Mouse (Mus musculus) cerebellum, postnatal 25 days (tissue): ENCODE measurements around the gene Asic2.
"Not testable (repeated sequence)": the region's sequence is repeated elsewhere in the genome, so short reads cannot be mapped to it uniquely, and the experiment has no call there.

Experiments
- DNase-seq, 2 experiments: peaks; one replicate each; pipeline ENCODE4 v3.0.0; 2021; ENCODE audit warnings: mixed read lengths in 2 of 2

The Asic2 gene

DNA sequence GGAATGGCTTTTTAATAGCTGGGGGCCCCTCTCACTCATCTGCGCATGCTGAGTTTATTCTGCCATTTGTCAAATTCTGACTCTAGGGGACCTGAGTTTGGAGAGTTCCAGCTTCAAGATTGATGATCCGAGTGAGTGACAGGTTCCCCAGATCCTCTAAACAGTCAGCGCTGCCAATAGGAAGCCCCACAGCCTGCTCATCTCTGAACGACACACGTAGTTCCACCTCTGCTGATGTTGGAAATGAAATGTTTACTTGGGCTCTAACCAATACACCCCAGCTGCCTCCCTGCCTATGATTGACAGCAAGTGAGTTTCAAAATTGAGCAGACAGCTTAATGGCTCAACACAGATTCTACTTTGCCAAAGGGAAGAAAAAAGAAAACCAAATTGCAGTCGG lies 685.1 kb downstream of the Asic2 start:
- no peak for DNase-seq

- no peak for DNase-seq
Measured at GRCm38 (mm10) chr11:81280070-81280469, 688.2 kb downstream of the Asic2 start.

GRCm38 (mm10) chr11:81277406-81277805 lies 690.9 kb downstream of the Asic2 start:
- DNase-seq = no peak

- DNase-seq = no peak
Measured at GRCm38 (mm10) chr11:81272677-81273418, 695.4 kb downstream of the Asic2 start.

DNA sequence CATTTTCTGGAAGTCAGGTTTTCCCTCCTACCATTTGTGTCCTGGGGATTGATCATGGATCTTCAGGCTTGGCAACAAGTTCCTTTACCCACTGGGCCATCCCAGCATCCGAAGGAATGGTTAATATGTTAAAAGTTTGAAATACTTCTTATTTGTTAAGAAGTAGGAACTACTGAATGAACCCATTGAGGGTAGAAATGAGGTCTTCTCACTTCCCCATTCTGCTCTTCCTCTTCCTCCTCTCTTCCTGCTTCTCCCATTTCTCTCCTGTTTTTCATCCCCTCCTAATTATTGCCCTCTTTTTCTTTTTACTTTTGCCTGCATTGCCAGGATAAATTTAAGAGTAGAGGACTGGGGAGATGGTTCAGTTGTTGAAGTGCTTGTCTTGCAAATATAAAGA lies 696.8 kb downstream of the Asic2 start:
- DNase-seq = no peak

DNA sequence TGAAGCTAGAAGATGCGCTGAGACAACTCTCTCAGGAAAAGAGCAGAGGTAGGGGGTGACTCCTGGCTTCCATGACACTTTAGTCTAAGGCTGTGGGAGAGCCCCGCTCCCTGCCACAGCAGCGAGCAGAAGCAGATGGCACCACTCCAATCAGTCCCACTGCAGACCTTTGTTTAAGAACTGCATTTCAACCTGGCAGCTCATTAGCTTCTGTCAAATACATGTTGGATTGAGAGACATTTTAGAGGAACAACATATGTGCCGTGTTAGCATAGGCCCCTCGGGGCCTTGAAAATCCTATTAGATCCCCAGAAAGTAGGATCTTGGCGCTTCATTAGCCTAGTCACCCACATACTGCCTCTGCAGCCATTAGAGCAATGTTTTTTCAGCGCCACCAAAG lies 697.7 kb downstream of the Asic2 start:
- no peak for DNase-seq

DNA sequence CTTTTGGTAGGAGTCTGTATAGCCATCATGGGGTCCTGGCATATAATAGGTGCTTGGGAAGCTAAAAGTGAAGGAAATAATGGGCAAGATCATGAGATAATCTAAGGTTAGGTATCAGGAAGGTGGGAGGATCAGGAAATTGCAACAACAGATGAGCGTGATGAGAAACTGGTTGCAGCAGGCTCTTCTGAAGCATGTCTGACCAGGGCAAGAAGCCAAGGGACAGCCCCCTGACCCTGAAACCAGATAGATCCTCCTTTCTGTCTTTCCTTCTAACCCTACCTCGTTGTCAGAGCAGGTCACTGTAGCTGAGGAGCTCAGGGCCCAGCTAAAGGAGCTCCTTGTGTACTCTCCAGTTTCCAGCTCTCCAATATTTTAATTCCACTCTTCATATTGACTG lies 704.5 kb downstream of the Asic2 start:
- no peak for DNase-seq

- no peak for DNase-seq
Measured at GRCm38 (mm10) chr11:81263193-81263592, 705.1 kb downstream of the Asic2 start.

DNA sequence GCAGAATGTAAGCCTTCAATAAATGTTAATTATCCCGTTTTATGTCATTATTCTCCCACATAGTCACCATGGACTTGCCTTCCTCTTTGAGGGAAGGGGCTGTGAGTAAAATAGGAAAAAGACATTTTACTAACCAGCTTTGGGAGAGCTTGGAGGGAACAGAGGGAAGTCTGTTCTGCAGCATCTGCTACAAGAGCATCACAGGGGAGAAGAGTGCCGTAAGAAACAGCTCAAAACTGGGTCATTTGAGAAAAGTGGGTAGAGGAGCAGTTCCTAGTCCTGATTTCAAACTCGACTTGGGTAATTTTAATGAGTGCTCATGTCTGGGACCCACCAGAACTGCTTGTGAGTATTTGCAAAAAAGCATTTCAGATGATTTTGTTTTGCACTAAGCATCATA lies 707.0 kb downstream of the Asic2 start:
- DNase-seq = no peak

DNA sequence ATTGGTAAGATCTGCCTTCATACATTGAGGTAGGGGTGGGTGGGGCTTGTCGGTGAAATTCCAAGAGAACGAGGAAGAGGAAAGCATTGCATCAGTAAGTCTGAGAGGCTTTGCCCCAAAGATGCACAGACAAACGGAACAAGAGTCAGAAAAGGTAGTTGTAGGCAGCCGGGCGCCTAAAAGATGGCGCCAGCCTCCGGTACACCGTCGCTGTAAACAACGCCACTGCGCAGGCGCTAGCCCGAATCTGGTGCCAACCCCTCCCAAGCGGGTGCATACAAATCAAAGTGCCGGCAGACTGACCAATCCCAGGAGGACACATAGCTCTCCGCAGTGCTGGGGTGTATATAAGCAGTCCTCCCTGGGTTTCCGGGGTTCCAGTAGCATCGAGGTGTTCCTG lies 727.1 kb downstream of the Asic2 start:
- not testable (repeated sequence) for DNase-seq

GRCm38 (mm10) chr11:81239966-81240681 lies 728.1 kb downstream of the Asic2 start:
- DNase-seq = peak; percentile 40 to 65

- peak; percentile 8 to 14 for DNase-seq
Measured at GRCm38 (mm10) chr11:81239091-81239490, 729.2 kb downstream of the Asic2 start.

- no peak for DNase-seq
Measured at GRCm38 (mm10) chr11:81236070-81236469, 732.2 kb downstream of the Asic2 start.

DNA sequence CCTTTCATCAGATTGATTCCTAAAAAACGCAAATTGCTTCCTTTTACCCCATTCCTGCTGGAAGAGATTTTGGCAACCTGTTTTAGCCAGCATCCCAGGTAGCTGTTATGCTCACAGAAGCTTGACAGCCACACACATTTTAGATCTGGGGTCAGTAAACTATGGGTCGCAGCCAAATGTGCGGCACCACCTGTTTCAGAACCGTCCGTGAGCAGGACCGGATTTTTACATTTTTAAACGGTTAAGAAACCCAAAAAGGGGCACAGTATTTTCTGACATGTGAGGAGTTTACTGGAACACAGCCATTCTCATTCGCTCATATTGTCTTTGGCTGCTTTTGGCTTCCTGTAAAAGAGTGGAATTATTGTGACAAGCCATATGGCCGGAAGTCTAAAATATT lies 744.9 kb downstream of the Asic2 start:
- peak; percentile 28 to 46 for DNase-seq

DNA sequence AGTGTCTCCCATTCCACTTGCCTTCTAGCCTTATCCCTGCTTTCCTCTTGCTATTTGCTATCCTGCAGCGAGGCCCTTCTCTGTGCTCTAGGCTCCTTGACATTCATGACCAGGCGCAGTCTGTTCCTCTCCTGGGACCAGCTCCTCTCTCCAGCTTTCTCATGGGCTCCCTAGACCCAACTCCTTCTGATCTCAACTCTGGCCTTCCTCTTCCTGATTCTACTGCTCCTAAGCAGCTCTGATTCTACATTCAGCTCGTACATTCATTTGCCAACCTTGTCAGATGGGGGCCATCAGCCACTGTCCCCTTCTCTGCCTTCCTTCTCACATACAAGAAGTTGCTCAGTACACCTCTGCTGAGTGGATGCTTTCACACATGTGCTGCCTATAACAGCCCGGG lies 747.5 kb downstream of the Asic2 start:
- no peak for DNase-seq

GRCm38 (mm10) chr11:81205471-81205870 lies 762.8 kb downstream of the Asic2 start:
- DNase-seq = peak; percentile 52 to 61

DNA sequence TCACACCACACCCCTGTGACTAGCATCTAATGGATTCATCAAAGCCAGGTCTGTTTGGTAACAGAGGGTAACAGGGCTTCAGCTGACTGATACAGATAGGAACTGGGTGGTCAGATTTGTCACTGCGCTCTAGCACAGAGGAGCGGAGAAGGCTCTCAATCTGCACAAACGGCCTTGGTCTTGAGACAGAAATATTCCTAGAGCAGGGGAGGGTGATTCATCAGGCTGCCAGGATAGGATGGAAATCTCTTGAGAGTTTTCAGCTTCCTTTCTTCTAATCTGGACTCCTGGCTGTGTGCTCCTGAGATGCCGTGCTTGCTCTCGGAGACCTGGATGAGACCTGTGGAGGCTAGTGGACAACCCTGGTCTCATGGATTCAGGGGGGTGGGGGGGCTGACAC lies 765.7 kb downstream of the Asic2 start:
- DNase-seq = no peak

DNA sequence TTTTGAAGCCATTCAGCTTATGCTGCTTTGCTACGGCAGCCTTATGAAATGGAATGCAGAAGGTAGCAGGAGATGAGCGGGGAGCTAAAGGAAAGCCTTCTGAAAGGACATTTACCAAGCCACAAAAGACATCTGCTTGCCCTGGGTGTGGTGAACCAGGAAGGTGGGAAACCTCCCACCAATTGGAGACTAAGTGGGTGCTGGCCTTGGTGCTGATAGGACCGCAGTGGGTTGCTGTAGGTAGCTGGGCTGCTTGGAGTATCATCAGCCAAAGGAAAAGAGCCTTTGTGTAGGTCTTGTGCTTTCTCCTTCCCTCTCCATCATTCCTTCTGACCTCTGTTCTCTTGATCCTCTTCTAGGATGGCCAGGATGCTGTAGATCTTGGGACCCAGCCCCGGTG lies 774.4 kb downstream of the Asic2 start:
- no peak for DNase-seq

DNA sequence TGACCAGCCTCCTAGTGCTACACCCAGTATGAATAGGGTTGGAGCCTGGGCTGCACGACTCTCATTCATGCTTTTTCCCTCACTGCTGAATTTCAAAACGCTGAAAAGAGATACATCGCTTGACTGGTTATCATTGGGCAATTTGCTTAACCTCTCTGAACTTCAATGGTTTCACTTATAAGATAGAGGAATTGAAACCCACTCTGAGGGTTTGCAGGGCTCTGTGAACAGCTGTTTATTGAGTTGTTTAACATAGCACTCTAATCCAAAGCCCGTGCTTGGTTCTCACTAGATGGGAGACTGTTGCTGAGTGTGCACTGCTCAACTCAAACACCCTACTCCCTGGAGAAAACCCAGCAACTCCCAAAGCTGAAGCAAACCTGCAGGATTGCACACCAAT lies 776.1 kb downstream of the Asic2 start:
- DNase-seq = no peak

- no peak for DNase-seq
Measured at GRCm38 (mm10) chr11:81189103-81189502, 779.2 kb downstream of the Asic2 start.

DNA sequence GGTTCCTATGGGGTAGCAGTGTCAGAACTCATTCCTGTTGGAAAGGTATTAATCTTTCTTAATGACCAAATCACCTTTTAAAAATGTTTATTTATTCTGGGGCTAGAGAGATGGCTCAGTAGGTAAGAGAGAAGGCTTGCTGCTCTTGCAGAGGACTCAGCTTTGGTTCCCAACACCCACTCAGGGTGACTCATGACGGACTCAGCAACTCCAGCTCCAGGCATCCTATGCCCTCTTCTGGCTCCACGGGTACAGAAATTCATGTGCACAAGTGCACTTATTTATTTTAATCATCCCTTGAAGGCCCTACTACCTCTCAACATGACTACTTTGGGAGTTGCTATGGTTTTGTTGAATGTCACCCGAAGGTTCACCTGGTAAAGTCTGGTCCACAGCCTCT lies 780.4 kb downstream of the Asic2 start:
- DNase-seq = no peak

DNA sequence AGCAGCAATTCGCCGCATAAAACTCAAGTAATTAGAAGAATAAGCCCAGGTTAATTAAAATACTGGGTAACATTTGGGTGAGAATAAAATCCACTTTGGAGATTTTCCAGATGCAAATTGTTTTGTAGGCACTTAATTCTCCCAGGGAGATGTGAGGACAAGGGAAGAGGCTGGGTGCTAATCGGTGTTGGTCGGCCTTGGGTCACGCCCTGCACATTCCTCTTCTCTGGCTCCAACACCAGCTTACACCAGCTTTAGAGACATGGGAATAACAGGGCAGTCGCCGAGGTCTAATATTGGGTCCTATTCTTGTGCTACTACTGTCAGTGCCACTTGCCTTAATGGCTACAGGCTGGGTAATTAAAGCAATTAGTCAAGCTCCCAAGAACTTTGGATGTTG lies 783.5 kb downstream of the Asic2 start:
- no peak for DNase-seq

DNA sequence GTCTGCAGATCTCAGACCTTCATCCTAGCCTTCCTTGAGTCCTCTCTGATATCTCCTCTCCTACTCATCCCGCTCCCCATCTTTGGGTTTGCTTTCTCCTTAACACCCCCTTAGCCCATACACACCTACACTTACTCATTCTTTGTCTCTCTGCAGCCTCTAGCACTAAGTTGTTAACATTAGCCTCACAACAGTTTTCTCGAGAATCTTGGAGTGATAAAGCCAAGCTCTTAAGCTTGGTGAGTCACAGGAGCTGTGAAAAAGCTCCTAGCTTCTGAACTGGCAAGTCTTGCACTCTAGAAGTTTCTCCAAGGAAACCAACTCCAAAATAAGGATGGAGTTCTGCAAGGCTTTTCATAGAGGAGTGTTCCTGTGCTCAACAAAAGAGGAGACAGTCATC lies 803.4 kb downstream of the Asic2 start:
- DNase-seq = no peak

DNA sequence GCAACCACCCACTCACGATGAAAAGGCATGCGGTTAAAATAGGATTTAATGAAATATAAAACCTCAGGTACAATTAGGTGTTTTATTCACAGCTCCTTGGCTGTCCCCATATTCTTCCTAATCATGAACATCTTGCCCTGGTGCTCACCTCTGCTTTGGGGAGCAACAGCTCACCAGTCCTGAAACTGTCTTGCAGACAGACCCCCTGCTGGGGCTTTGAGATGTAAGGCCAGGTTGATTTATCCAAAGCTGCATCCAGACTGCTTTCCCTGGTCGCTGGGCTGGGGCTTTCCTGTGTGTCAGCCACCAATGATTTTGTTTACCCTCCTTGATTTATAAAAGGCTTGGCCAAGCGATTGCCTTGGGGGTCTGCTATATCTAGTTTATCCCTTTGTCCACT lies 805.2 kb downstream of the Asic2 start:
- no peak for DNase-seq

DNA sequence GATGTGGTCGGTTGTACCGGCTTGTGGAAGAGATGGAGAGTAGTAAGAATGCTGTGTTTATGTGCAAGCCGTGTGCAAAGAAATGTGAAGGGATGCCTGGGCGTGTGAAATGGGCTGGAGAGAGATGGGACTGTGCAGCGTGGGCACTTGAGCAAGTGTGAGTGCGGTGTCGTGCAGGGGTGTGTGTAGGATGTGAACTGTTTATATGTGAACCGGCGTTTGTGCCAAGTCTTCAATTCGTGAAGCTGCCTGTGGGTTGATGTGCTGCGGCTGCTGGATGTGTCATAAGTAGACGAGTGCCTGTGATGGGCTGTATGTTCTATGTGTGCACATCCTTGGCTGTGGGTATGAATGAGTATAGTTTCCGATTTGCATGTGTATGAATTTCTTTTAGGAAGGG lies 814.4 kb downstream of the Asic2 start:
- peak in 1 of 2 experiments; percentile 25 for DNase-seq
